Mouse (Mus musculus): ENCODE data around the gene Gm9964. TPM values are rescaled to one million over a fixed set of nuclear protein-coding genes. Genes with fewer than 3 reads are reported as not detected.

Gm9964 gene
- polyA plus RNA-seq, 1 experiment, result not detected

DNA sequence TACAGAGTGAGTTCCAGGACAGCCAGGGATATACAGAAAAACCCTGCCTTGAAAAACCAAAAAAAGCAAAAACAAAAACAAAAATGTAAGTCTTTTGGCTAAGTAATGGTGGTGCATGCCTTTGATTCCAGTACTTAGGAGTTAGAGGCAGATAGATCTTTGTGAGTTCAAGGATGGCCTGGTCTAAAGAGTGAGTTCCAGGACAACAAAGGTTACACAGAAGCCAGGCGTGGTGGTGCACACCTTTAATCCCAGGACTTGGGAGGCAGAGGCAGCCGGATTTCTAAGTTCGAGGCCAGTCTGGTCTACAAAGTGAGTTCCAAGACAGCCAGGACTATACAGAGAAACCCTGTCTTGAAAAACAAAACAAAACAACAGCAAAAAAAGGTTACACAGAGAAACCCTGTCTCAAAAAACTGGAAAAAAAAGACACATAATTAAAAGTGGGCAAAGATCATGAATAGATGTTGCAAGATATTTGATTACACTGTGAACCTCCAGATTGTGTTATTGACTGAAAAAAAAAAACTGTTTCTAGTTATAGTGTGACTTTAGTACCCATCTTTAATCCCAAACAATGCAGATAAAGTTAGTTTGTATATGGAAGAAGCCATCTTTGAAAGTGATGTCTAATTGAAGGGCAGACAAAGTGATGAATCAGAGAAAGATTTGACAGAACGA, 13.2 kb downstream of the Gm9964 start:
- Histone ChIP-seq H3K27ac (ENCODE audit: control insufficient read depth, insufficient read depth, low read length) (no peak overlapping the region), H3K4me1 (replicated peaks; ENCODE audit: control insufficient read depth, insufficient read depth, low read length) (peaks cover 12% of the 10 kb centered on the region), H3K36me3 (ENCODE audit: control insufficient read depth, insufficient read depth, low read length) (no peaks in the 10 kb centered on the region), H3K4me3 (ENCODE audit: control insufficient read depth, insufficient read depth, low read length) (no peak overlapping the region), H3K27me3 (ENCODE audit: control insufficient read depth, insufficient read depth, low read length) (no peaks in the 10 kb centered on the region)
- 98% methylated on average over 4 of the region's 4 CpGs for WGBS
- no peak for DNase-seq
- no peak for TF ChIP-seq POLR2A (IDR thresholded peaks at IDR 0.05; ENCODE audit: control insufficient read depth, extremely low read depth, insufficient read depth, low read length, poor library complexity)
- no peak for TF ChIP-seq CTCF (IDR thresholded peaks at IDR 0.05; ENCODE audit: borderline replicate concordance, control insufficient read depth, extremely low read depth, insufficient read depth, low read length, poor library complexity)

DNA sequence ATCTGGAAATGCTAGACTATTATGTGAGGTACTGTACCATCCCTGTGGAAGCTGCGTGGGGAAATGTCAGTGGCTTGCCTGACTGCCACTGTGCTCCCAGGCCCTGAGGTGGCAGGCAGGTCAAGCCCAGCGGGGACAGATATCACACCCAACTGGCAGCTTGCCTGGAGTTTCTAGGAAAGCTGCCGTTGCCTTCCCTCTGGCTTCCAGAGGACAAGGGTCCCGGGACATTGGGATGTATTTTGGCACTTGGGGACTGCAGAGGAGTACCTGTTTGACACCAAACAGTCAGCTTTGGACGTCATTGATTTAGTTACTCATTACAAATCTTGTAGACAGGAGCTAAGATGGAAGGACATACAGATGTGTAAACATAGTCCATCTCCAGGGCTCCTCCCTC, 15.3 kb downstream of the Gm9964 start:
- peaks cover 5% of the 10 kb centered on the region for H3K4me1 ChIP-seq (replicated peaks; ENCODE audit: control insufficient read depth, insufficient read depth, low read length)
- H3K36me3 ChIP-seq (ENCODE audit: control insufficient read depth, insufficient read depth, low read length), result no peaks in the 10 kb centered on the region
- 87% methylated on average over 5 of the region's 5 CpGs for WGBS
- no peak overlapping the region for H3K27ac ChIP-seq (ENCODE audit: control insufficient read depth, insufficient read depth, low read length)
- no peak overlapping the region for H3K4me3 ChIP-seq (ENCODE audit: control insufficient read depth, insufficient read depth, low read length)
- DNase-seq, result no peak
- TF ChIP-seq CTCF (IDR thresholded peaks at IDR 0.05; ENCODE audit: borderline replicate concordance, control insufficient read depth, extremely low read depth, insufficient read depth, low read length, poor library complexity) (no peak), POLR2A (IDR thresholded peaks at IDR 0.05; ENCODE audit: control insufficient read depth, extremely low read depth, insufficient read depth, low read length, poor library complexity) (no peak)
- no peaks in the 10 kb centered on the region for H3K27me3 ChIP-seq (ENCODE audit: control insufficient read depth, insufficient read depth, low read length)

DNA sequence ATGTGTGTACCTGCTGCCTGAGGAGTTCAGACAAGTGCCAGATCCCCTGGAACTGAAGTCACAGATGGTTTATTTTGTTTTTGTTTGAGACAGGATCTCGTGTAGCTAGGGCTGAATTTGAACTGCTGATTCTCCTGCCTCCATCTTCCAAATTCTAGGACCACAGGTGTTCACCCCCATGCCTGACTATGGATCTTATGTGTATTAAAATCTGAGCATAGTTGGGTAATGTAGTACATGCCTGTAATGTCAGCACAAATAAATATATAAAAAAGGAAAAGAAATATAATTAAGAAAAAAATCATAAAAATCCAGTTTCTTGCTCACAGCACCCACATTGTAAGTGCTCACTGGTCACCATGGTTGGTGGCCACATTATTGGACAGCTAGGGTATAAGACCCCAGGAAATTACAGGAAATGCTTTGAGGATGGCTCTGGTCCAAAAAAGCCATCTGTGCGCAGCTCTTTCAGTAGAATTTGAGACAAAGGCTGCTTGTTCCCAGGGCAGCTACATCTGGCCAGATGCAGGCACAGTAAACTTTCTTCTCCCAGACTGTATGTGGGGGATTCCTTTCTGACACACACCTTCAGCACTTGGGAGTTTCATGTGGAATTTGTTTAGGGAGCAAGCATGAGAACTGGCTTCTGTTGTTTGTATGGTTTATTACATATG, 16.8 kb downstream of the Gm9964 start:
- Histone ChIP-seq H3K4me3 (ENCODE audit: control insufficient read depth, insufficient read depth, low read length) (no peak overlapping the region), H3K4me1 (replicated peaks; ENCODE audit: control insufficient read depth, insufficient read depth, low read length) (0 out of 2 replicates have a peak, but pooled peaks cover 3% of the 10 kb centered on the region), H3K36me3 (ENCODE audit: control insufficient read depth, insufficient read depth, low read length) (no peaks in the 10 kb centered on the region), H3K27ac (ENCODE audit: control insufficient read depth, insufficient read depth, low read length) (no peak overlapping the region), H3K27me3 (ENCODE audit: control insufficient read depth, insufficient read depth, low read length) (no peaks in the 10 kb centered on the region)
- TF ChIP-seq CTCF (IDR thresholded peaks at IDR 0.05; ENCODE audit: borderline replicate concordance, control insufficient read depth, extremely low read depth, insufficient read depth, low read length, poor library complexity) (no peak), POLR2A (IDR thresholded peaks at IDR 0.05; ENCODE audit: control insufficient read depth, extremely low read depth, insufficient read depth, low read length, poor library complexity) (no peak)
- no peak for DNase-seq
- WGBS, result 72% methylated on average over 2 of the region's 2 CpGs

DNA sequence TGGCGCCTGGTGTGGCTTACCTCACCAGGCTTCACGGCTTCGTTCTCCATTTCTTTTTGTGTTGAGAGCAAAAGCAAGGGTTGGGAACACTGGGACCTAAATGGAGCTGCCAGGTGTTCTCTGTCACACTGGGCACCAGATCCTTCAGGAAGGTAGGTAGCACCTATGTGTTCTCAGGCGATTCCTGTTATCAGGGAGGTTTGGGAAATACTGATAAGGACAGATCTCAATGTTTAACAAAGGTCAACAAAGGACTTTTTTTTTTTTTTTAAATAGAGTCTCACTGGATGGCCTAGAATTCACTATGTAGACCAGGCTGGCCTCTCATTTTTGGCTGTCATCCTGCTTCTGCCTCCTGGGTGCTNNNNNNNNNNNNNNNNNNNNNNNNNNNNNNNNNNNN, 22.9 kb downstream of the Gm9964 start:
- H3K27ac ChIP-seq (ENCODE audit: control insufficient read depth, insufficient read depth, low read length), result no peak overlapping the region

DNA sequence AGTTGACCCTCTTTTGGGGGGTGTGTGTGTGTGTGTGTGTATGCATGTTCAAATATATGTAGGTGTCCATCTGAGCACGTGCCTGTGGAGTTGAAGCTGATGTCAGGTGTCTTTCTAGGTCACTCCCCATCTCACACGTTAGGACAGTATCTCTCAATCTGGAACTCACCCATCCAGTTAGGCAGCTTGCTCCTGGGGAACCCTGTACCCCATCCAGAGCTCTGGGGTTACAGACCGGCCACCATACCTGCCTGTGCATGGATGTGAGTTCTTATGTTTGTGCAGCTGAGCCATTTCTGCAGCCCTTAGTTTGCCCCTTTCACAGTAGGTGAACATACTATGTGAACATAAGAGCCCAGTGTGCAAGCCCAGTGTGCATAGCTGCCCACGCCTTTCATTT, 23.7 kb downstream of the Gm9964 start:
- Histone ChIP-seq H3K27me3 (ENCODE audit: control insufficient read depth, insufficient read depth, low read length) (no peaks in the 10 kb centered on the region), H3K4me1 (replicated peaks; ENCODE audit: control insufficient read depth, insufficient read depth, low read length) (no peaks in the 10 kb centered on the region), H3K36me3 (ENCODE audit: control insufficient read depth, insufficient read depth, low read length) (no peaks in the 10 kb centered on the region), H3K27ac (ENCODE audit: control insufficient read depth, insufficient read depth, low read length) (no peak overlapping the region), H3K4me3 (ENCODE audit: control insufficient read depth, insufficient read depth, low read length) (no peak overlapping the region)
- no peak for TF ChIP-seq CTCF (IDR thresholded peaks at IDR 0.05; ENCODE audit: borderline replicate concordance, control insufficient read depth, extremely low read depth, insufficient read depth, low read length, poor library complexity)
- no peak for TF ChIP-seq POLR2A (IDR thresholded peaks at IDR 0.05; ENCODE audit: control insufficient read depth, extremely low read depth, insufficient read depth, low read length, poor library complexity)
- DNase-seq, result no peak
- WGBS, result 92% methylated on average over 4 of the region's 4 CpGs

More for the DNA sequence above, 22.9 kb downstream of the Gm9964 start:
- Histone ChIP-seq H3K36me3 (ENCODE audit: control insufficient read depth, insufficient read depth, low read length) (no peaks in the 10 kb centered on the region), H3K4me3 (ENCODE audit: control insufficient read depth, insufficient read depth, low read length) (no peak overlapping the region), H3K27me3 (ENCODE audit: control insufficient read depth, insufficient read depth, low read length) (no peaks in the 10 kb centered on the region), H3K4me1 (replicated peaks; ENCODE audit: control insufficient read depth, insufficient read depth, low read length) (0 out of 2 replicates have a peak, but pooled peaks cover 3% of the 10 kb centered on the region)
- WGBS, result 91% methylated on average over 4 of the region's 4 CpGs
- TF ChIP-seq POLR2A (IDR thresholded peaks at IDR 0.05; ENCODE audit: control insufficient read depth, extremely low read depth, insufficient read depth, low read length, poor library complexity) (no peak), CTCF (IDR thresholded peaks at IDR 0.05; ENCODE audit: borderline replicate concordance, control insufficient read depth, extremely low read depth, insufficient read depth, low read length, poor library complexity) (no peak)
- no peak for DNase-seq

DNA sequence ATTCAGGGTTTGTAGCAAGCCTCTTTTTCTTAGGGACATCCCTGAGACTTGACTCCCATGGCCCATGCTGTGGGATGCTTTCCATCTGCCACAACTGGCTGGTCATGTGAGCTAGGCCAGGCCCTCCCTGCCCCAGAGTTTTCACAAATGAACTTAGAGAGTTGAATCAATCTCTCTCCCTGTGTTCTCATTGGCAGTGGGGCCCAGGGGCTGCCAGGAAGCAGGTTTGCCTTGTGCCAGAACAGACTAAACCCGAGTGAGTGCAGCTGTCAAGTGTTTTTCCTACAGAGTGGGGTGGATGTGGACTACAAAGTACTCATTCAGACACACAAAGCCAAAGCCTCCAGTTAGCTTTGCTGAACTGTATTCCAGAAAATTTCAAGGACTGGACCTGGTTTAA, 29.5 kb downstream of the Gm9964 start:
- no peak overlapping the region for H3K27ac ChIP-seq (ENCODE audit: control insufficient read depth, insufficient read depth, low read length)
- WGBS, result 13% methylated on average over 1 of the region's 1 CpGs
- 0 out of 2 replicates have a peak, but pooled peaks cover 3% of the 10 kb centered on the region for H3K4me1 ChIP-seq (replicated peaks; ENCODE audit: control insufficient read depth, insufficient read depth, low read length)
- no peak for DNase-seq
- no peak overlapping the region for H3K4me3 ChIP-seq (ENCODE audit: control insufficient read depth, insufficient read depth, low read length)
- no peaks in the 10 kb centered on the region for H3K27me3 ChIP-seq (ENCODE audit: control insufficient read depth, insufficient read depth, low read length)
- TF ChIP-seq CTCF (IDR thresholded peaks at IDR 0.05; ENCODE audit: borderline replicate concordance, control insufficient read depth, extremely low read depth, insufficient read depth, low read length, poor library complexity) (no peak), POLR2A (IDR thresholded peaks at IDR 0.05; ENCODE audit: control insufficient read depth, extremely low read depth, insufficient read depth, low read length, poor library complexity) (no peak)
- H3K36me3 ChIP-seq (ENCODE audit: control insufficient read depth, insufficient read depth, low read length), result no peaks in the 10 kb centered on the region

Measured in thymus, adult 2 months (tissue).